In the genomic region with DNA sequence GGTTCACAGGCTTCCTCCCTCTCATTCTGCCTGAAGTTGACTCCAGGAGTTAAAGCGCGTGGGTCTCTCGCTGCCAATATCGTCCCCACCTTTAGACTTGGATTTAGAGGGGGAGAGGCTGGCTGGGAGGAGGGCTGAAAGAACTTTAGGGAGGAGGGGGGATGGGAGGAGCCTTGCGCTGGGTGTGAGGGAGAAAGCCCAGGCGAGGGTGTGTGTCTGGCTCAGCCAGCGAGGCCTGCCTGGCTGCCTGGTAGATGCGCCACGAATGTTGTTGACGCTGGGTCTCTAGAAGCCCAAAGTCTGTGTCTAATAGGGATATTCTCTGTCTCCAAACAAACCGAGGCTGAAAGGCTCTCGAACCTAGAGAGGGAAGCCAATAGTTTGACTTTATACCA, we compare ENCODE assay signal across 8 mouse cellular contexts. TPM values are rescaled to one million over a fixed set of nuclear protein-coding genes. Genes with fewer than 3 reads are reported as not detected.
DNase-seq lines count a peak whose midpoint lies in the region; ATAC-seq and TF ChIP-seq lines count a peak whose summit lies in the region.

No protein-coding gene starts in this region.

- WGBS in spleen, adult 2 months: 58% methylated on average over 12 of the region's 12 CpGs
- 7% methylated on average over 12 of the region's 12 CpGs for WGBS in heart, embryonic 14.5 days
- WGBS in midbrain, postnatal 0 days: 14% methylated on average over 12 of the region's 12 CpGs

- no peaks in the 10 kb centered on the region for H3K36me3 ChIP-seq in spleen, adult 2 months (ENCODE audit: control insufficient read depth, insufficient read depth, low read length)
- H3K36me3 ChIP-seq in heart, embryonic 14.5 days (ENCODE audit: control insufficient read depth, insufficient read depth, low read length): no peaks in the 10 kb centered on the region
- no peaks in the 10 kb centered on the region for H3K36me3 ChIP-seq in midbrain, postnatal 0 days (ENCODE audit: insufficient read depth, low read length)

- peaks cover 5% of the 10 kb centered on the region for H3K4me1 ChIP-seq in spleen, adult 2 months (ENCODE audit: control insufficient read depth, insufficient read depth, insufficient read length)
- peaks cover 0 to 12% of the 10 kb centered on the region in 2 experiments; a peak in 2 of 4 replicates for H3K4me1 ChIP-seq in heart, embryonic 14.5 days (ENCODE audit: control insufficient read depth in 2 of 2, insufficient read depth in 2 of 2, low read length in 2 of 2)
- no peaks in the 10 kb centered on the region for H3K4me1 ChIP-seq in midbrain, postnatal 0 days (ENCODE audit: insufficient read depth, low read length)

- no peak for ATAC-seq in heart, embryonic 14.5 days (ENCODE audit: insufficient number of reproducible peaks, insufficient read depth, low FRiP score, low read depth)
- no peak for ATAC-seq in midbrain, postnatal 0 days (ENCODE audit: low FRiP score)

- no peak for DNase-seq in spleen, adult 2 months (ENCODE audit: low read depth in 1 of 2, low spot score in 2 of 2)
- no peak for DNase-seq in spleen, adult 12 weeks (ENCODE audit: low spot score)
- peak; percentile 70 for DNase-seq in embryo, embryonic 10 days (ENCODE audit: low spot score)
- DNase-seq in left cerebral cortex, postnatal 36 days (ENCODE audit: low spot score in 2 of 2): peak; percentile 34 to 45
- DNase-seq in midbrain, postnatal 0 days (ENCODE audit: low spot score): no peak
- no peak for DNase-seq in adrenal gland, postnatal 4 days (ENCODE audit: low spot score in 2 of 2)
- DNase-seq in right cerebral cortex, postnatal 4 days: no peak

- TF ChIP-seq POLR2A in spleen, adult 2 months (IDR thresholded peaks at IDR 0.05; ENCODE audit: low read depth, low read length): no peak

- H3K9ac ChIP-seq in heart, embryonic 14.5 days (ENCODE audit: low read length): no peak overlapping the region; the same call in 1 of the 2 replicates
- H3K9ac ChIP-seq in midbrain, postnatal 0 days (replicated peaks; ENCODE audit: low read length, poor library complexity, severe bottlenecking): no peak overlapping the region; the same call in 1 of the 2 replicates

- H3K27ac ChIP-seq in spleen, adult 2 months (ENCODE audit: insufficient read depth, low read length): 0 out of 2 replicates have a peak overlapping the region, but pooled peaks have one; percentile 8
- H3K27ac ChIP-seq in heart, embryonic 14.5 days (replicated peaks in 1 of 2; ENCODE audit: control insufficient read depth in 1 of 2, insufficient read depth in 1 of 2, low read depth in 2 of 2, low read length in 2 of 2): peak overlapping the region in 1 of 2 experiments; percentile 37; a peak in 1 of 4 replicates
- no peak overlapping the region for H3K27ac ChIP-seq in midbrain, postnatal 0 days (ENCODE audit: low read depth, low read length)

- H3K9me3 ChIP-seq in heart, embryonic 14.5 days (ENCODE audit: control insufficient read depth, low read length): no peaks in the 10 kb centered on the region
- no peaks in the 10 kb centered on the region for H3K9me3 ChIP-seq in midbrain, postnatal 0 days (ENCODE audit: low read length)

- intact Hi-C loops in left cerebral cortex, postnatal 36 days (cut with DNase I): no loop called here

- H3K4me3 ChIP-seq in spleen, adult 2 months (ENCODE audit: extremely low read depth, insufficient read depth, insufficient read length): no peak overlapping the region; the same call in 1 of the 2 replicates
- peak overlapping the region; percentile 16 to 50; a peak in 1 of 4 replicates for H3K4me3 ChIP-seq in heart, embryonic 14.5 days (ENCODE audit: control insufficient read depth in 1 of 2, insufficient read depth in 1 of 2, low read depth in 1 of 2, low read length in 2 of 2)
- H3K4me3 ChIP-seq in midbrain, postnatal 0 days (ENCODE audit: low read depth, low read length): peak overlapping the region; percentile 56; the same call in 1 of the 2 replicates

- TF ChIP-seq CTCF in spleen, adult 2 months (IDR thresholded peaks at IDR 0.05; ENCODE audit: extremely low read depth, insufficient read depth, insufficient read length, insufficient replicate concordance): no peak
- no peak for TF ChIP-seq CTCF in midbrain, postnatal 0 days (IDR thresholded peaks at IDR 0.05)

- peaks cover 11% of the 10 kb centered on the region for H3K27me3 ChIP-seq in spleen, adult 2 months (ENCODE audit: control insufficient read depth, insufficient read depth, low read length)
- peaks cover 55% of the 10 kb centered on the region for H3K27me3 ChIP-seq in heart, embryonic 14.5 days (ENCODE audit: control insufficient read depth, insufficient read depth, low read length)
- H3K27me3 ChIP-seq in midbrain, postnatal 0 days (ENCODE audit: insufficient read depth, low read length): peaks cover 5% of the 10 kb centered on the region; the same call in 1 of the 2 replicates

- H3K4me2 ChIP-seq in heart, embryonic 14.5 days (ENCODE audit: low read length): peak overlapping the region; percentile 81
- H3K4me2 ChIP-seq in midbrain, postnatal 0 days (ENCODE audit: low read depth, low read length, poor library complexity, severe bottlenecking): peak overlapping the region; percentile 95

RNA-seq across cellular contexts. Expression of gene Rarg, which starts 0.8 kb away (rescaled TPM):
- polyA plus RNA-seq in spleen, adult 2 months (2012; rRNA removed): 21.1 and 27.5 TPM in 2 replicates
- 6.7 and 7.6 TPM in 2 replicates for polyA plus RNA-seq in heart, embryonic 14.5 days (2014; fragmentation: Nextera tagmentation; extraction: Ambion mirVana)
- 10 to 100 TPM; 13.1 to 13.9 TPM for total RNA-seq in left cerebral cortex, postnatal 36 days (2021)
- total RNA-seq in midbrain, postnatal 0 days (2014; rRNA removed): 4.4 and 12.6 TPM in 2 replicates
- 3.9 and 4.2 TPM in 2 replicates for polyA plus RNA-seq in midbrain, postnatal 0 days (2015; fragmentation: Nextera tagmentation; extraction: Ambion mirVana)
- total RNA-seq in adrenal gland, postnatal 4 days (2021): 10 to 100 TPM; 24.8 to 28.6 TPM

RNA-seq across cellular contexts. Expression of gene Gm9918, which starts 12.3 kb away (rescaled TPM):
- polyA plus RNA-seq in spleen, adult 2 months (2012; rRNA removed): 0.05 TPM in 1 of 2 replicates, not detected in the other
- polyA plus RNA-seq in heart, embryonic 14.5 days (2014; fragmentation: Nextera tagmentation; extraction: Ambion mirVana): 0.15 TPM in 1 of 2 replicates, not detected in the other
- total RNA-seq in left cerebral cortex, postnatal 36 days (2021): not detected
- not detected in 2 replicates for total RNA-seq in midbrain, postnatal 0 days (2014; rRNA removed)
- polyA plus RNA-seq in midbrain, postnatal 0 days (2015; fragmentation: Nextera tagmentation; extraction: Ambion mirVana): not detected in 2 replicates
- under 1 TPM; 0.17 to 0.31 TPM for total RNA-seq in adrenal gland, postnatal 4 days (2021)

RNA-seq across cellular contexts. Expression of gene Mfsd5, which starts 21.2 kb away (rescaled TPM):
- polyA plus RNA-seq in spleen, adult 2 months (2012; rRNA removed): 57.8 and 79.8 TPM in 2 replicates
- 39.2 and 41.3 TPM in 2 replicates for polyA plus RNA-seq in heart, embryonic 14.5 days (2014; fragmentation: Nextera tagmentation; extraction: Ambion mirVana)
- total RNA-seq in left cerebral cortex, postnatal 36 days (2021): 10 to 100 TPM; 40.9 to 43.9 TPM
- total RNA-seq in midbrain, postnatal 0 days (2014; rRNA removed): 43.3 and 59.3 TPM in 2 replicates
- polyA plus RNA-seq in midbrain, postnatal 0 days (2015; fragmentation: Nextera tagmentation; extraction: Ambion mirVana): 63.5 and 67.3 TPM in 2 replicates
- 10 to 100 TPM; 34.4 to 36.7 TPM for total RNA-seq in adrenal gland, postnatal 4 days (2021)

RNA-seq across cellular contexts. Expression of gene Itgb7, which starts 26.3 kb away (rescaled TPM):
- polyA plus RNA-seq in spleen, adult 2 months (2012; rRNA removed): 127 and 143 TPM in 2 replicates
- 0.65 and 1.4 TPM in 2 replicates for polyA plus RNA-seq in heart, embryonic 14.5 days (2014; fragmentation: Nextera tagmentation; extraction: Ambion mirVana)
- total RNA-seq in left cerebral cortex, postnatal 36 days (2021): 1 to 10 TPM; 1.1 to 1.5 TPM
- 0.88 and 1.5 TPM in 2 replicates for total RNA-seq in midbrain, postnatal 0 days (2014; rRNA removed)
- 1.1 and 1.2 TPM in 2 replicates for polyA plus RNA-seq in midbrain, postnatal 0 days (2015; fragmentation: Nextera tagmentation; extraction: Ambion mirVana)
- 1 to 10 TPM; 1.1 to 3.6 TPM for total RNA-seq in adrenal gland, postnatal 4 days (2021)

RNA-seq across cellular contexts. Expression of gene Espl1, which starts 38.0 kb away (rescaled TPM):
- polyA plus RNA-seq in spleen, adult 2 months (2012; rRNA removed): 8.9 and 15.1 TPM in 2 replicates
- polyA plus RNA-seq in heart, embryonic 14.5 days (2014; fragmentation: Nextera tagmentation; extraction: Ambion mirVana): 13.5 and 16.2 TPM in 2 replicates
- 1 to 10 TPM; 1.1 TPM for total RNA-seq in left cerebral cortex, postnatal 36 days (2021)
- total RNA-seq in midbrain, postnatal 0 days (2014; rRNA removed): 2.7 and 4.5 TPM in 2 replicates
- 1.7 and 2.7 TPM in 2 replicates for polyA plus RNA-seq in midbrain, postnatal 0 days (2015; fragmentation: Nextera tagmentation; extraction: Ambion mirVana)
- total RNA-seq in adrenal gland, postnatal 4 days (2021): 10 to 100 TPM; 16.5 to 24.5 TPM

Comparison
In these comparisons a context has a peak if more than half of its experiments do, and no peak if none do; other contexts are left out.
1. DNase-seq: peak in embryo, embryonic 10 days (single experiment) and left cerebral cortex, postnatal 36 days (2 of 2); none in spleen, adult 2 months (0 of 2), spleen, adult 12 weeks (single experiment), midbrain, postnatal 0 days (single experiment), adrenal gland, postnatal 4 days (0 of 2) and right cerebral cortex, postnatal 4 days (single experiment).